Mouse (Mus musculus) layer of hippocampus, adult 8-10 months (tissue): ENCODE results near the gene Psmc3ip. TPM values are rescaled to one million over a fixed set of nuclear protein-coding genes. Genes with fewer than 3 reads are reported as not detected.

ENCODE experiments used
- DNase-seq, 2 experiments: peaks; one replicate each; pipeline ENCODE4 v3.0.0; 2022; ENCODE audit warnings: low spot score in 2 of 2
- total RNA-seq, 4 experiments: library from RNA; stranded (reverse); gene quantifications; 2 replicates each; pipeline ENCODE4 v1.2.4; 2022

Psmc3ip gene
- total RNA-seq, 4 experiments from 2014 or later: 2.5 to 5.4 (median 3.9) TPM

- no peak for DNase-seq
Measured at GRCm38 (mm10) chr11:101119131-101119760, 24.0 kb upstream of the Psmc3ip start.

GRCm38 (mm10) chr11:101118105-101118504, 22.9 kb upstream of the Psmc3ip start:
- DNase-seq: no peak

- no peak for DNase-seq
Measured at GRCm38 (mm10) chr11:101115564-101115963, 20.3 kb upstream of the Psmc3ip start.

- DNase-seq: no peak
Measured at GRCm38 (mm10) chr11:101112186-101112585, 16.9 kb upstream of the Psmc3ip start.

- DNase-seq: no peak
Measured at GRCm38 (mm10) chr11:101111178-101111577, 15.9 kb upstream of the Psmc3ip start.

GRCm38 (mm10) chr11:101110708-101111107, 15.5 kb upstream of the Psmc3ip start:
- DNase-seq: no peak

- no peak for DNase-seq
Measured at GRCm38 (mm10) chr11:101109351-101109750, 14.1 kb upstream of the Psmc3ip start.

- no peak for DNase-seq
Measured at GRCm38 (mm10) chr11:101103011-101103410, 7.8 kb upstream of the Psmc3ip start.

GRCm38 (mm10) chr11:101098231-101098630, 3.0 kb upstream of the Psmc3ip start:
- no peak for DNase-seq

- DNase-seq: no peak
Measured at GRCm38 (mm10) chr11:101094930-101095313, 314 bp downstream of the Psmc3ip start.

- DNase-seq: no peak
Measured at GRCm38 (mm10) chr11:101089931-101090330, 5.3 kb downstream of the Psmc3ip start.

GRCm38 (mm10) chr11:101087682-101088055, 7.6 kb downstream of the Psmc3ip start:
- DNase-seq: no peak

GRCm38 (mm10) chr11:101086756-101087681, 8.2 kb downstream of the Psmc3ip start, which contains the start of gene Mlx:
Gene Mlx (plus strand): TSS chr11:101087277.
- DNase-seq: peak; percentile 88 to 91

- no peak for DNase-seq
Measured at GRCm38 (mm10) chr11:101086323-101086674, 8.9 kb downstream of the Psmc3ip start.

GRCm38 (mm10) chr11:101085617-101086322, 9.5 kb downstream of the Psmc3ip start:
- no peak for DNase-seq

- DNase-seq: no peak
Measured at GRCm38 (mm10) chr11:101084811-101085210, 10.4 kb downstream of the Psmc3ip start.

- no peak for DNase-seq
Measured at GRCm38 (mm10) chr11:101084246-101084645, 11.0 kb downstream of the Psmc3ip start.

- no peak for DNase-seq
Measured at GRCm38 (mm10) chr11:101083083-101083697, 12.0 kb downstream of the Psmc3ip start.

- peak; percentile 87 for DNase-seq
Measured at GRCm38 (mm10) chr11:101082208-101083082, 12.8 kb downstream of the Psmc3ip start, which contains the start of gene Coasy. Gene Coasy (plus strand): TSS chr11:101082565.

- DNase-seq: no peak
Measured at GRCm38 (mm10) chr11:101081659-101082058, 13.6 kb downstream of the Psmc3ip start.
